19 mouse cellular contexts compared by ENCODE assay signal in genomic region chr12:95522052-95522451, GRCm38 (mm10).
DNase-seq lines count a peak whose midpoint lies in the region; ATAC-seq lines count a peak whose summit lies in the region.
"Had no signal": no experiment of that assay in that cellular context is flagged by ENCODE, and none has a peak within 500 bp of the region (broad histone marks: within the 10 kb centered on the region; RNA-seq: fewer than 3 reads in every experiment).

No protein-coding gene starts in this region.

- H3K9me3 ChIP-seq in embryonic facial prominence, embryonic 14.5 days (ENCODE audit: control insufficient read depth, low read length), result no peaks in the 10 kb centered on the region
- no peaks in the 10 kb centered on the region for H3K9me3 ChIP-seq in embryonic facial prominence, embryonic 10.5 days

- H3K27ac ChIP-seq in embryonic facial prominence, embryonic 14.5 days (replicated peaks; ENCODE audit: low read depth, low read length), result no peak overlapping the region
- no peak overlapping the region for H3K27ac ChIP-seq in embryonic facial prominence, embryonic 10.5 days (replicated peaks)

- H3K4me1 ChIP-seq in embryonic facial prominence, embryonic 14.5 days (ENCODE audit: control insufficient read depth, insufficient read depth, low read length), result no peaks in the 10 kb centered on the region
- H3K4me1 ChIP-seq in embryonic facial prominence, embryonic 10.5 days, result no peaks in the 10 kb centered on the region

- ATAC-seq in embryonic facial prominence, embryonic 14.5 days (ENCODE audit: low read depth), result peak; percentile 60; the same call in 1 of the 2 replicates
- ATAC-seq: activated CD4-positive, CD25-positive, alpha-beta regulatory T cell, adult 4 months; CD4-positive, CD25-positive, alpha-beta regulatory T cell, adult 4 months; Patski had no signal

- no peak overlapping the region for H3K4me2 ChIP-seq in embryonic facial prominence, embryonic 14.5 days (ENCODE audit: low read depth, low read length)

- H3K27me3 ChIP-seq in embryonic facial prominence, embryonic 14.5 days (replicated peaks; ENCODE audit: control insufficient read depth, insufficient read depth, low read length), result no peaks in the 10 kb centered on the region
- H3K27me3 ChIP-seq in embryonic facial prominence, embryonic 10.5 days (replicated peaks; ENCODE audit: low read depth, poor library complexity, severe bottlenecking), result no peaks in the 10 kb centered on the region
- H3K27me3 ChIP-seq: CH12.LX, Patski had no signal

- DNase-seq in embryonic facial prominence, embryonic 14.5 days (ENCODE audit: low spot score), result peak; percentile 17
- no peak for DNase-seq in embryonic facial prominence, embryonic 10.5 days (ENCODE audit: low spot score)
- peak; percentile 61 for DNase-seq in retina, embryonic 14.5 days (ENCODE audit: low spot score)
- DNase-seq in retina, postnatal 1 day, result no peak
- DNase-seq: adrenal gland, adult 2 months; adrenal gland, adult 8-10 months; adrenal gland, postnatal 10 days; adrenal gland, postnatal 14 days; adrenal gland, postnatal 25 days; adrenal gland, postnatal 36 days; B cell, adult 2 months; cerebellum, adult 11 months; cerebellum, adult 11-12 months; cerebellum, adult 18-20 months had no signal

- no peak overlapping the region for H3K4me3 ChIP-seq in embryonic facial prominence, embryonic 14.5 days (ENCODE audit: low read depth, low read length)
- H3K4me3 ChIP-seq in embryonic facial prominence, embryonic 10.5 days, result no peak overlapping the region

- 59% methylated on average over 3 of the region's 3 CpGs for WGBS in embryonic facial prominence, embryonic 14.5 days
- 71% methylated on average over 3 of the region's 3 CpGs for WGBS in embryonic facial prominence, embryonic 10.5 days

- no peak overlapping the region for H3K9ac ChIP-seq in embryonic facial prominence, embryonic 14.5 days (ENCODE audit: low read depth, low read length)

- no peaks in the 10 kb centered on the region for H3K36me3 ChIP-seq in embryonic facial prominence, embryonic 14.5 days (ENCODE audit: control insufficient read depth, insufficient read depth, low read length)
- no peaks in the 10 kb centered on the region for H3K36me3 ChIP-seq in embryonic facial prominence, embryonic 10.5 days (replicated peaks)
- H3K36me3 ChIP-seq: G1E had no signal

Comparison
In these comparisons a context has a peak if more than half of its experiments do, and no peak if none do; other contexts are left out.
1. DNase-seq: peak in embryonic facial prominence, embryonic 14.5 days (single experiment) and retina, embryonic 14.5 days (single experiment); none in embryonic facial prominence, embryonic 10.5 days (single experiment) and retina, postnatal 1 day (single experiment).